Mouse (Mus musculus): ENCODE measurements around the gene Pip5k1b. TPM values are rescaled to one million over a fixed set of nuclear protein-coding genes. Genes with fewer than 3 reads are reported as not detected.

The Pip5k1b gene
- 2.6 and 3.6 TPM in 2 replicates for polyA plus RNA-seq (2015; fragmentation: Nextera tagmentation; extraction: Ambion mirVana)

DNA sequence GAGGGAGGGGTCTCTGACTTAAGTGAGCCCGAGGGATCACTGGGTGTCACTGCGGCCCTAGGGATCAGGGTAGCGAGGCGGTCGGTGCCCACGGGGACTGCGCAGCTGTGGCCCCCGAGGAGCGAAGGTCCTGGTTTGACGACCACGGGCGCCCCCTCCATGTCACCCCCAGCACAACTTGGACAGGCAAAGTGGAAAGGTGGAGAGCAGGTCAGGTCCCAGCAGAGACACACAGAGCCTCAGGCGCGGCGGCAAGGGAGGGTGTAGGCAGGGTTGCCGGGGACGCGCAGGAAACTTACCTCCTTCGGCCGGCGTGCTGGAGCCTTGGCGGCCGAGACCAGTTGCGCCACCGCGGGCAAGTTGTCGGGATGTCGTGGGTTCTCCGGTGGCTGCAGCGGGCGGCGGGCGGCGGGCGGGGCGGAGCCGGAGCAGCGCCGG is at the start of gene Pip5k1b:
Gene Pip5k1b (minus strand): TSS at position 407 of the 438 bp plus-strand sequence.
- TF ChIP-seq CTCF (IDR thresholded peaks at IDR 0.05; ENCODE audit: low read depth), result peak; percentile 32; the same call in 1 of the 2 replicates
- under 1% methylated on average over 30 of the region's 39 CpGs for WGBS
- Histone ChIP-seq H3K9me3 (replicated peaks; ENCODE audit: low read length) (0 out of 2 replicates have a peak, but pooled peaks cover under 1% of the 10 kb centered on the region), H3K9ac (ENCODE audit: low read depth, low read length) (peak within 1 kb of the TSS; percentile 79), H3K4me1 (replicated peaks; ENCODE audit: insufficient read depth, low read length) (peaks cover 17% of the 10 kb centered on the region; the same call in 1 of the 2 replicates), H3K27me3 (ENCODE audit: insufficient read depth, low read length) (no peaks in the 10 kb centered on the region), H3K36me3 (ENCODE audit: insufficient read depth, low read length) (no peaks in the 10 kb centered on the region), H3K4me2 (ENCODE audit: low read length) (peak within 1 kb of the TSS; percentile 96), H3K27ac (peak within 1 kb of the TSS; percentile 32; the same call in 1 of the 2 replicates), H3K4me3 (replicated peaks; ENCODE audit: low read depth, low read length) (peak within 1 kb of the TSS; percentile 85)
- DNase-seq (ENCODE audit: low spot score) (peak; percentile 58), ATAC-seq (replicated peaks; ENCODE audit: low FRiP score, low read depth) (peak; percentile 62)

DNA sequence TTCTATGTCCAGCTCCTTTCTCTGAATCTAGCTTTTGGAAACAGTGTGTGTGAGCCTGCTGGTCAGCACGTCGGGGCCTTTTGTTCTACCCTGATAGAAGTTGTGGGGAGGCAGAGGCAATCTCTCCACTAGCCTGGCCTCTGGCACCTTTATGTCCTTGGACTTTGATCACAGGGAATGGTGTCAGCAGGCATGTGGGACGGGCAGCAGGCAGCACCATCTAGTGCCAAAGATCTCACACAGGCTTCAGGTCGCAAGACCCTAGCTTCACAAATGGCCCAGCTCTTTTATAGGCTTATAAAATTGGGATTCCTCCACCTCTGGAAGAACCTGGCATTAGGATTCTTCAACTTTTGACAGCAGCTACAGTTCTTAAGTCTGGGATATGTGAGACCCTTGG is 48.4 kb upstream of the Pip5k1b start:
- 38% methylated on average over 4 of the region's 4 CpGs for WGBS
- no peaks in the 10 kb centered on the region for H3K27me3 ChIP-seq (ENCODE audit: insufficient read depth, low read length)
- H3K4me2 ChIP-seq (ENCODE audit: low read length), result no peak overlapping the region
- H3K9ac ChIP-seq (ENCODE audit: low read depth, low read length), result no peak overlapping the region
- DNase-seq (ENCODE audit: low spot score), result no peak
- TF ChIP-seq CTCF (IDR thresholded peaks at IDR 0.05; ENCODE audit: low read depth), result peak; percentile 46
- no peak for ATAC-seq (replicated peaks; ENCODE audit: low FRiP score, low read depth)
- no peaks in the 10 kb centered on the region for H3K4me1 ChIP-seq (replicated peaks; ENCODE audit: insufficient read depth, low read length)
- H3K27ac ChIP-seq, result no peak overlapping the region
- H3K4me3 ChIP-seq (replicated peaks; ENCODE audit: low read depth, low read length), result no peak overlapping the region
- H3K36me3 ChIP-seq (ENCODE audit: insufficient read depth, low read length), result no peaks in the 10 kb centered on the region
- H3K9me3 ChIP-seq (replicated peaks; ENCODE audit: low read length), result no peaks in the 10 kb centered on the region

DNA sequence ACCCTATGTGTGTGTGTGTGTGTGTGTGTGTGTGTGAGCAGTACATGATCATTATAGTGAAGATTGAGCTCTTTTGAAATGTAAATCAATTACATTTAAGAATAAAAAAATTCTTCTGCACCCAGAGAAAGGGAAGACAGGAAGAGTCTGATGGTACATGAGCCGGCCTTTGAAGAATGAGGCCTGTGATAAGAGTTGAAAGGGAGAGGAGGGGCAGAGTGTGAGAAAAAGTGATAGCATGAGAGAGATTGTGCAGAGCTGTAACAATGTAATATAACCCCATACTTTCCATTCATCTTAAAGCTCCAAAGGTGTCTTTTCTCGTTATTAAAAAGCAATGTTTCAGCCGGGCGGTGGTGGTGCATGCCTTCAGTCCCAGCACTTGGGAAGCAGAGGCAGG is 47.8 kb upstream of the Pip5k1b start:
- DNase-seq (ENCODE audit: low spot score) (no peak), ATAC-seq (replicated peaks; ENCODE audit: low FRiP score, low read depth) (no peak)
- H3K9me3 ChIP-seq (replicated peaks; ENCODE audit: low read length), result no peaks in the 10 kb centered on the region
- no peaks in the 10 kb centered on the region for H3K4me1 ChIP-seq (replicated peaks; ENCODE audit: insufficient read depth, low read length)
- no peak overlapping the region for H3K4me3 ChIP-seq (replicated peaks; ENCODE audit: low read depth, low read length)
- no peak overlapping the region for H3K9ac ChIP-seq (ENCODE audit: low read depth, low read length)
- H3K36me3 ChIP-seq (ENCODE audit: insufficient read depth, low read length), result no peaks in the 10 kb centered on the region
- no peaks in the 10 kb centered on the region for H3K27me3 ChIP-seq (ENCODE audit: insufficient read depth, low read length)
- TF ChIP-seq CTCF (IDR thresholded peaks at IDR 0.05; ENCODE audit: low read depth), result no peak
- no peak overlapping the region for H3K4me2 ChIP-seq (ENCODE audit: low read length)
- 84% methylated on average over 4 of the region's 4 CpGs for WGBS
- H3K27ac ChIP-seq, result no peak overlapping the region

DNA sequence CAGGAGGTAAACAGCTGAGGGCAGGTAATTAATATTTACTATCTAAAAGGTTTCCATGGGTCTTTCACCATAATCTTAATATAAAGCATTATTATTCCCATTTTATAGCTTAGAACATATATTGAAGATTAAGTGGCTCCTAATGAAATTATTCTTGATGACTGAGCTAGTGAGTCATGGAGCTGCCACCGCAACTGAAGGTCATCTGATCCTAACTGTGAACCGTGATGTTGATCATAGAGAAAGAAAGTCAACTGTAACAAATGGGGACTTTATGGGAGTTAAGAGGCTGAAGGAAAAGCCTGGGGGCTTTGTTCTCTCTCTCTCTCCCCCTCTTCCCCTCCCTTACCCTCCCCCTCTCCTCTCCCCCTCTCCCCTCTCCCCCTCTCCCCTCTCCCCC is 31.1 kb upstream of the Pip5k1b start:
- Histone ChIP-seq H3K4me1 (replicated peaks; ENCODE audit: insufficient read depth, low read length) (no peaks in the 10 kb centered on the region), H3K4me2 (ENCODE audit: low read length) (no peak overlapping the region), H3K27ac (no peak overlapping the region), H3K4me3 (replicated peaks; ENCODE audit: low read depth, low read length) (no peak overlapping the region), H3K9ac (ENCODE audit: low read depth, low read length) (no peak overlapping the region), H3K36me3 (ENCODE audit: insufficient read depth, low read length) (no peaks in the 10 kb centered on the region), H3K27me3 (ENCODE audit: insufficient read depth, low read length) (no peaks in the 10 kb centered on the region), H3K9me3 (replicated peaks; ENCODE audit: low read length) (no peaks in the 10 kb centered on the region)
- DNase-seq (ENCODE audit: low spot score) (no peak), ATAC-seq (replicated peaks; ENCODE audit: low FRiP score, low read depth) (no peak)
- no peak for TF ChIP-seq CTCF (IDR thresholded peaks at IDR 0.05; ENCODE audit: low read depth)
- 24% methylated on average over 2 of the region's 2 CpGs for WGBS

DNA sequence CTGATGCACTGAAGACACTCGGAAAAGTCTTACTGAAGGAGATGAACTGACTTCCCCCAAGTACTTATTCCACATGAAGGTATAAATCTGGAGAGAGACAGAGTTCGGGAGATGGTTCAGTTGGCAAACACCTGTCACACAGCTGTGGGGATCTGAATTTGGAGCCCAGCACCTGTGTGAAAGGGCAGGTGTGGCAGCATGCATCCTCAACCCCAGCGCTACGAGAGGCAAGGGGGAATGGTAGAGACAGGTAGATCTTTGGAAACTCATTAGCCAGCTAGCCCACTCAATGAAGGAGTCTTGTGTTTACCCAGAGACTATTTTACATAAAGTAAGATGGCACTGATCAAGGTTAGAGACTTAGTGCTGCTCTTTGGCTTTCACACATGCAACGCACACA is 29.5 kb upstream of the Pip5k1b start:
- no peak overlapping the region for H3K4me3 ChIP-seq (replicated peaks; ENCODE audit: low read depth, low read length)
- H3K4me1 ChIP-seq (replicated peaks; ENCODE audit: insufficient read depth, low read length), result no peaks in the 10 kb centered on the region
- no peak overlapping the region for H3K9ac ChIP-seq (ENCODE audit: low read depth, low read length)
- H3K27ac ChIP-seq, result no peak overlapping the region
- WGBS, result 92% methylated on average over 5 of the region's 5 CpGs
- ATAC-seq (replicated peaks; ENCODE audit: low FRiP score, low read depth) (no peak), DNase-seq (ENCODE audit: low spot score) (no peak)
- H3K4me2 ChIP-seq (ENCODE audit: low read length), result no peak overlapping the region
- no peaks in the 10 kb centered on the region for H3K9me3 ChIP-seq (replicated peaks; ENCODE audit: low read length)
- TF ChIP-seq CTCF (IDR thresholded peaks at IDR 0.05; ENCODE audit: low read depth), result no peak
- H3K27me3 ChIP-seq (ENCODE audit: insufficient read depth, low read length), result no peaks in the 10 kb centered on the region
- no peaks in the 10 kb centered on the region for H3K36me3 ChIP-seq (ENCODE audit: insufficient read depth, low read length)

DNA sequence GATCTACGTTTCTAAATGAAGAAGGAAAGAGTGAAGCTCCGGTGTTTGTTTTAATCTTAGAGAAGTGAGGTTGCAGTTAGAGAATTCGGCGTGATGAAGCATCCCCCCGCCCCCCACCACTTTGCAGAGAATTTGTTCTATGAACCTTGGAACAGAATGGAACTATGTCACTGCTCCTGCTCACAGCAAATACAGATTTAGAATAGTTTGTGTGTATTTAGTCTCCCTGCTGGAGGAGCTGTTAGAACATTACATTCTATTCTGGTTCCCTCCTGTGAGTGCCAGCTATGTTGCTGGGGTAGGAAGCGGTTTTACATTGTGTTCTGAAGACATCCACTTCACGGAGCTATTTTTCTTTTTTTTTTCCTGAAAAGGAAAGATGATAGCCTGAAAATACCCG is 28.3 kb upstream of the Pip5k1b start:
- 81% methylated on average over 8 of the region's 8 CpGs for WGBS
- TF ChIP-seq CTCF (IDR thresholded peaks at IDR 0.05; ENCODE audit: low read depth), result no peak
- Histone ChIP-seq H3K9me3 (replicated peaks; ENCODE audit: low read length) (no peaks in the 10 kb centered on the region), H3K4me1 (replicated peaks; ENCODE audit: insufficient read depth, low read length) (no peaks in the 10 kb centered on the region), H3K4me3 (replicated peaks; ENCODE audit: low read depth, low read length) (no peak overlapping the region), H3K36me3 (ENCODE audit: insufficient read depth, low read length) (no peaks in the 10 kb centered on the region), H3K4me2 (ENCODE audit: low read length) (no peak overlapping the region), H3K27me3 (ENCODE audit: insufficient read depth, low read length) (no peaks in the 10 kb centered on the region), H3K9ac (ENCODE audit: low read depth, low read length) (no peak overlapping the region), H3K27ac (no peak overlapping the region)
- ATAC-seq (replicated peaks; ENCODE audit: low FRiP score, low read depth) (no peak), DNase-seq (ENCODE audit: low spot score) (no peak)

DNA sequence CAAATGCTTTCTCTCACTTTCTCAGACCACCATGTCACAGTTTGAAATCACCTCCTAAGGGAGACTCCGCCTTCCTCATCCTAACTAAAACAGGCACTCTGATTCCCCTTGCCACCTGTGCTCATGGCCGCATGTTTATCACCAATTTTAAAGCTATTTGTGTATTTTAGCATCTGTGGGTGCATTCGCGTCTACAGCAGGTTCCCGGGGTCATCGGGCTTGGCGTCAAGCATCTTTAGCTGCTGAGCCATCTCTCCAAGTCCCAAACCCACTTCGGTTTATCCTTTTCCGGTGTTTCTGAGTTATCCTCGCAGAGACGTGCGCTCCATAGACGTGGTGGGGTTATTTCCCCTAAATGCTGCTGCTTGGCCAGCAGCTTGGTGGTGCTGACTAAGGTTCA is 20.5 kb upstream of the Pip5k1b start:
- H3K27me3 ChIP-seq (ENCODE audit: insufficient read depth, low read length), result no peaks in the 10 kb centered on the region
- no peaks in the 10 kb centered on the region for H3K4me1 ChIP-seq (replicated peaks; ENCODE audit: insufficient read depth, low read length)
- H3K36me3 ChIP-seq (ENCODE audit: insufficient read depth, low read length), result no peaks in the 10 kb centered on the region
- no peak for DNase-seq (ENCODE audit: low spot score)
- H3K4me3 ChIP-seq (replicated peaks; ENCODE audit: low read depth, low read length), result no peak overlapping the region
- H3K27ac ChIP-seq, result no peak overlapping the region
- no peak for TF ChIP-seq CTCF (IDR thresholded peaks at IDR 0.05; ENCODE audit: low read depth)
- H3K4me2 ChIP-seq (ENCODE audit: low read length), result no peak overlapping the region
- H3K9me3 ChIP-seq (replicated peaks; ENCODE audit: low read length), result no peaks in the 10 kb centered on the region
- ATAC-seq (replicated peaks; ENCODE audit: low FRiP score, low read depth), result no peak
- H3K9ac ChIP-seq (ENCODE audit: low read depth, low read length), result no peak overlapping the region
- WGBS, result 91% methylated on average over 13 of the region's 13 CpGs

Measured in kidney, postnatal 0 days (tissue).